Mouse (Mus musculus): ENCODE results near the gene Cd37. TPM values are rescaled to one million over a fixed set of nuclear protein-coding genes. Genes with fewer than 3 reads are reported as not detected.

Gene Cd37
- polyA plus RNA-seq, 1 experiment from 2014 or later, result 4.8 TPM

GRCm38 (mm10) chr7:45240109-45240508 lies 1.2 kb upstream of the Cd37 start:
- WGBS, result 83% methylated on average over 7 of the region's 7 CpGs
- ATAC-seq (ENCODE audit: low read depth) (no peak), DNase-seq (ENCODE audit: low spot score) (no peak)

DNA sequence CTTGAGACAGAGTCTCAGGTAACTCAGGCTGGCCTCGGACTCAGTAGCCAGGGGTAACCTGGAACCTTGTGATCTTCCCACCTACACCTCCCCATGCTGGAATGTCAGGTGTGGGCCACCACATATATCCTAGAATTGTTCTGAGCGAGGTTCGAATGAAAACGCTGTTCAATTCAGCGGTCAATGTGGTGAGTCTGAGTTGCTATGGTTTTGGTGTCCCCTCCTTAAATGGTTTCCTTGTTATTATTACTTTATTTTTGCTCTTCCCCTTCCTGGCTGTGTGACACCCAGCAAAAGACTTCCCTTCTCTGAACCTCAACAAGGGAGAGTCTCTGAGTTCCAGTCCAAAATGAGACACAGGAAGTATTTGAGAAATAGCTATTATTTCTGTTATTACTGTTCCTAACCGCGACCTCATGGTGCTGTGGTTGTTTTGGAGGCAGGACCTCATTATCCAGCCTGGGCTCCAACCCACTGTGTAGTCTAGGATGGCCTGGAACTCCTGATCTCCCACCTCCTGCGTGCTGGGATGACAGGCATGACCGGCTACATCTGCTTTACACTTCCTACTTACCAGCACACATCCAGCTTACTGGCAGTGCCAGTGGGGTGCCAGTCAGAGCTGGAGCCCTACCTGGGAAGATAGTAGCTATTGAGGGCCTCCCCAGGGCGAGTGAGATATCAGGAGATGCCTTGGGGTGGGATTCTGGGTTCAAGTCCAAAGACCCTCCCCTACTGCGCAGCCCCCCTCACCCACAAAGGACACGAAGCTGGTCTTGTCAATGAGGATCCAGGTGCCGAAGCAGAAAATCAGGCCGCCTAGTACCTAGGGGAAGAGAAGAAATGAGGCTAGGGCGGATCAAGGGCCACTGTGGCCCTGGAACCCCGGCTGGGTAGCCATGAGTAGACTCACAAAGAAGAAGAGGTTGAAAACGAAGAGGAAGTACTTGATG lies 892 bp downstream of the Cd37 start:
- DNase-seq (ENCODE audit: low spot score) (no peak), ATAC-seq (ENCODE audit: low read depth) (no peak)
- Histone ChIP-seq H3K36me3 (ENCODE audit: control insufficient read depth, insufficient read depth, low read length) (peaks cover 8% of the 10 kb centered on the region), H3K9ac (ENCODE audit: low read depth, low read length) (no peak overlapping the region), H3K9me3 (ENCODE audit: control insufficient read depth, low read length) (no peaks in the 10 kb centered on the region), H3K27me3 (replicated peaks; ENCODE audit: control insufficient read depth, insufficient read depth, low read length) (peaks cover 3% of the 10 kb centered on the region; the same call in 1 of the 2 replicates), H3K27ac (replicated peaks; ENCODE audit: low read depth, low read length) (no peak overlapping the region), H3K4me2 (ENCODE audit: low read depth, low read length) (no peak overlapping the region), H3K4me3 (ENCODE audit: low read depth, low read length) (no peak overlapping the region), H3K4me1 (ENCODE audit: control insufficient read depth, insufficient read depth, low read length) (peaks cover 23% of the 10 kb centered on the region)
- 74% methylated on average over 17 of the region's 17 CpGs for WGBS

More at GRCm38 (mm10) chr7:45240109-45240508, 1.2 kb upstream of the Cd37 start:
- Histone ChIP-seq H3K4me2 (ENCODE audit: low read depth, low read length) (no peak overlapping the region; the same call in 1 of the 2 replicates), H3K9ac (ENCODE audit: low read depth, low read length) (no peak overlapping the region), H3K4me3 (ENCODE audit: low read depth, low read length) (no peak overlapping the region), H3K4me1 (ENCODE audit: control insufficient read depth, insufficient read depth, low read length) (peaks cover 13% of the 10 kb centered on the region), H3K36me3 (ENCODE audit: control insufficient read depth, insufficient read depth, low read length) (no peaks in the 10 kb centered on the region), H3K9me3 (ENCODE audit: control insufficient read depth, low read length) (no peaks in the 10 kb centered on the region), H3K27me3 (replicated peaks; ENCODE audit: control insufficient read depth, insufficient read depth, low read length) (peaks cover 3% of the 10 kb centered on the region; the same call in 1 of the 2 replicates), H3K27ac (replicated peaks; ENCODE audit: low read depth, low read length) (no peak overlapping the region)

DNA sequence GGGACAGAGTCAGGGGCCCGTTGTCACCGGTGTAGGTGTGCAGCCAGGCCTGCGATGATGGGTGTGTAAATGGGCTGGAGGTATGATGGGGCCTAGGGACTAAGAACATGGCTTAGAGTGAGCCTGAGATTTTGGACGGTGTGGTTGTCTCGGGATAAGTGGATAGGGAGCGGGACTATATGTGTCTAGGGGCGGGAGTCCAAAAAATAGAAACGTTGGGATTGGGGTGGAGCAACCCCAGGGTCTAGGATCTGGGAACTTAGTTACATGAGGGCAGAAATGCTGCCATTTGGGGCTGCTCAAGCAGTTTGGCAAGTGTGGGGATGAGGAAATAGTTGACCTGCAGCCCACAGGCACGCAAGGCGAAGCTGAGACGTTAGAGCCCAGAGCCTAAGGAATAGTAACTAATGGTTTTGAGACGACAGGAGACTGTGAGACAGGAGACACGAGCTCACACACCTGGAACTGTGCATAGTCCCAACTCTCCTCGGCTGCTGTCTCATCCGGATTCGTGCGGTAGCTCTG lies 3.2 kb downstream of the Cd37 start:
- peaks cover 18% of the 10 kb centered on the region for H3K4me1 ChIP-seq (ENCODE audit: control insufficient read depth, insufficient read depth, low read length)
- H3K9me3 ChIP-seq (ENCODE audit: control insufficient read depth, low read length), result no peaks in the 10 kb centered on the region
- H3K36me3 ChIP-seq (ENCODE audit: control insufficient read depth, insufficient read depth, low read length), result peaks cover 31% of the 10 kb centered on the region
- H3K4me2 ChIP-seq (ENCODE audit: low read depth, low read length), result peak overlapping the region; percentile 53
- peak overlapping the region; percentile 29 for H3K4me3 ChIP-seq (ENCODE audit: low read depth, low read length)
- H3K9ac ChIP-seq (ENCODE audit: low read depth, low read length), result peak overlapping the region; percentile 55
- WGBS, result 26% methylated on average over 17 of the region's 17 CpGs
- H3K27me3 ChIP-seq (replicated peaks; ENCODE audit: control insufficient read depth, insufficient read depth, low read length), result peaks cover 3% of the 10 kb centered on the region; the same call in 1 of the 2 replicates
- H3K27ac ChIP-seq (replicated peaks; ENCODE audit: low read depth, low read length), result peak overlapping the region; percentile 67; the same call in 1 of the 2 replicates
- DNase-seq (ENCODE audit: low spot score) (no peak), ATAC-seq (ENCODE audit: low read depth) (peak; percentile 5; the same call in 1 of the 2 replicates)

GRCm38 (mm10) chr7:45234922-45235571 lies 3.9 kb downstream of the Cd37 start:
- H3K27ac ChIP-seq (replicated peaks; ENCODE audit: low read depth, low read length), result peak overlapping the region; percentile 67
- no peaks in the 10 kb centered on the region for H3K9me3 ChIP-seq (ENCODE audit: control insufficient read depth, low read length)
- WGBS, result 5% methylated on average over 21 of the region's 21 CpGs
- DNase-seq (ENCODE audit: low spot score) (peak; percentile 87), ATAC-seq (ENCODE audit: low read depth) (peak; percentile 85)
- peaks cover 32% of the 10 kb centered on the region for H3K36me3 ChIP-seq (ENCODE audit: control insufficient read depth, insufficient read depth, low read length)
- peak overlapping the region; percentile 55 for H3K9ac ChIP-seq (ENCODE audit: low read depth, low read length)
- peaks cover 3% of the 10 kb centered on the region; the same call in 1 of the 2 replicates for H3K27me3 ChIP-seq (replicated peaks; ENCODE audit: control insufficient read depth, insufficient read depth, low read length)
- H3K4me1 ChIP-seq (ENCODE audit: control insufficient read depth, insufficient read depth, low read length), result peaks cover 15% of the 10 kb centered on the region; the same call in 1 of the 2 replicates
- peak overlapping the region; percentile 53 for H3K4me2 ChIP-seq (ENCODE audit: low read depth, low read length)
- peak overlapping the region; percentile 29 for H3K4me3 ChIP-seq (ENCODE audit: low read depth, low read length)

DNA sequence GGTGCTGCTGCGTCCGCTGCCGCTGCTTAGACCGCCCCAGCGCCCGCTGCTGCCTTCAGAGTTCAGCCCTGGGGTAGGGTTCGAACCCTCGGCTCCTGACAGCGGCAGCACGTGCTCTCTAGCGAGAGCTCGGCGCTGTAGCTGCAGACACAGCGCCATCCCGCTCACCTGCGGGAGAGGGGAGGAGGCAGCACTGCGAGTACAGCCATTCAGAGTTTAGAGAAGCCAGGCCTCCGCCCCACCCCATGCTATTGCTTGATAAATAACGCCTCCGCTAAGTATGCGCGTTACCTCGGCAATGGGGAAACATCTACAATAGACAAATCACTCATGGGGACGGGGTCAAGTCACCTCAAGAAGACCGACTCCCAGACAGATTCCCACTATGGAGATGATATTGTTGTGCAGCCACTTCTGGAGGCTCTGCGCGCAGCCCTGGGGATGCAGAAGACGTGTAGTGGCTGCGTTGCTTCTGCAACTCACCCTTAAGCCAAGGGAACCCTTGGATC lies 4.5 kb downstream of the Cd37 start:
- Histone ChIP-seq H3K27ac (replicated peaks; ENCODE audit: low read depth, low read length) (peak overlapping the region; percentile 67; the same call in 1 of the 2 replicates), H3K9me3 (ENCODE audit: control insufficient read depth, low read length) (no peaks in the 10 kb centered on the region), H3K4me3 (ENCODE audit: low read depth, low read length) (no peak overlapping the region), H3K4me1 (ENCODE audit: control insufficient read depth, insufficient read depth, low read length) (peaks cover 15% of the 10 kb centered on the region; the same call in 1 of the 2 replicates), H3K27me3 (replicated peaks; ENCODE audit: control insufficient read depth, insufficient read depth, low read length) (peaks cover 3% of the 10 kb centered on the region; the same call in 1 of the 2 replicates), H3K9ac (ENCODE audit: low read depth, low read length) (peak overlapping the region; percentile 40; the same call in 1 of the 2 replicates), H3K4me2 (ENCODE audit: low read depth, low read length) (peak overlapping the region; percentile 53), H3K36me3 (ENCODE audit: control insufficient read depth, insufficient read depth, low read length) (peaks cover 38% of the 10 kb centered on the region)
- WGBS, result 14% methylated on average over 19 of the region's 29 CpGs
- ATAC-seq (ENCODE audit: low read depth) (no peak; the same call in 1 of the 2 replicates), DNase-seq (ENCODE audit: low spot score) (peak; percentile 55)

DNA sequence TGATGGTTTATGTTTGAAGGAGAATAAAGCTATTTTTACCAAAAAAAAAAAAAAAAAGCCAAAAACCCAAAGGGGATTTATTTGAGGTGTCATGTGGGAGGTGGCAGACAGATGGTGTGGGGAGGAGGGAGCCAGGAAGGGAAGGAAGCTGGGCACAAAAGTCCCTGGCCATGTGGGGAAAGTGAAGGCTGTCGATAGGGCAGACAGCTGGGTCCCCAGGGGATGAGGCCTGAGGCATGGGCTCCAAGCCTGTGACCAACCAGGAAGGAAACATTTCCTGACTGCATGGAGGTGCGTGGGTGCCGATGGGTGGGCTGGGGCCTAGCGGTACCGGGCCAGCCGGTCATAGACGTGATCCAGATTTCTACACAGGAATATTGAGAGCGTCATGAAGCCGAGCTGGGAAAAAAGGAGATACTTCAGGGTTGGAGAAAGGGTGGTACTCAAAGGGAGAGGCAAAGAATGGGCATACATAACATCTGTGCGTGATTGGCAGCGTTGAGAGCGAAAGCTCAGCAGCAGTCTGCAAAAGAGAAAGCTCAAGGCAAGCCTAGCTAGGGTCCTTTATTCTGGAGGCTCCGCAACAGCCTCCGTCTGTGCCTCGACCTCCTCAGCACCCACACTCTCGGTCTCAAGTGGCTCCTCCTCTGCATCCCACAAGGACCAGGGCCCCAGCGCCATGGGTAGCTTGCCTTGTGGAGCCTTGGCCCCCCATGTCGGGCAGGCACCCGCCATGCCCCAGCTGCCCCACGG lies 5.2 kb downstream of the Cd37 start:
- peak overlapping the region; percentile 35; the same call in 1 of the 2 replicates for H3K27ac ChIP-seq (replicated peaks; ENCODE audit: low read depth, low read length)
- DNase-seq (ENCODE audit: low spot score), result peak; percentile 45
- peaks cover 44% of the 10 kb centered on the region for H3K36me3 ChIP-seq (ENCODE audit: control insufficient read depth, insufficient read depth, low read length)
- 29% methylated on average over 17 of the region's 20 CpGs for WGBS
- H3K4me1 ChIP-seq (ENCODE audit: control insufficient read depth, insufficient read depth, low read length), result peaks cover 15% of the 10 kb centered on the region; the same call in 1 of the 2 replicates
- ATAC-seq (ENCODE audit: low read depth), result 0 out of 2 replicates have a peak, but pooled peaks have one; percentile 7
- H3K4me2 ChIP-seq (ENCODE audit: low read depth, low read length), result peak overlapping the region; percentile 53
- peak overlapping the region; percentile 40; the same call in 1 of the 2 replicates for H3K9ac ChIP-seq (ENCODE audit: low read depth, low read length)
- H3K27me3 ChIP-seq (replicated peaks; ENCODE audit: control insufficient read depth, insufficient read depth, low read length), result peaks cover 3% of the 10 kb centered on the region; the same call in 1 of the 2 replicates
- H3K4me3 ChIP-seq (ENCODE audit: low read depth, low read length), result no peak overlapping the region
- H3K9me3 ChIP-seq (ENCODE audit: control insufficient read depth, low read length), result no peaks in the 10 kb centered on the region

- H3K9ac ChIP-seq (ENCODE audit: low read depth, low read length), result no peak overlapping the region
- ATAC-seq (ENCODE audit: low read depth), result no peak
- H3K4me2 ChIP-seq (ENCODE audit: low read depth, low read length), result no peak overlapping the region
- no peak overlapping the region for H3K27ac ChIP-seq (replicated peaks; ENCODE audit: low read depth, low read length)
- H3K27me3 ChIP-seq (replicated peaks; ENCODE audit: control insufficient read depth, insufficient read depth, low read length), result peaks cover 3% of the 10 kb centered on the region; the same call in 1 of the 2 replicates
- no peak overlapping the region for H3K4me3 ChIP-seq (ENCODE audit: low read depth, low read length)
- DNase-seq (ENCODE audit: low spot score), result no peak
- 65% methylated on average over 13 of the region's 13 CpGs for WGBS
- no peaks in the 10 kb centered on the region for H3K9me3 ChIP-seq (ENCODE audit: control insufficient read depth, low read length)
- peaks cover 53% of the 10 kb centered on the region for H3K36me3 ChIP-seq (ENCODE audit: control insufficient read depth, insufficient read depth, low read length)
- peaks cover 15% of the 10 kb centered on the region; the same call in 1 of the 2 replicates for H3K4me1 ChIP-seq (ENCODE audit: control insufficient read depth, insufficient read depth, low read length)
Observed at GRCm38 (mm10) chr7:45232716-45233465, 6.0 kb downstream of the Cd37 start.

All from embryonic facial prominence, embryonic 14.5 days (tissue).